Mouse (Mus musculus) skeletal muscle tissue, adult 2 months (tissue): Measurements from ENCODE around the gene Nars2.

Experiments
- DNase-seq: peaks from one replicate; pipeline ENCODE4 v3.0.0-alpha.2; 2012; ENCODE audit warnings: low read depth, low spot score

Gene Nars2

GRCm38 (mm10) chr7:96971027-96971996 lies 20.0 kb downstream of the Nars2 start:
- no peak for DNase-seq

DNA sequence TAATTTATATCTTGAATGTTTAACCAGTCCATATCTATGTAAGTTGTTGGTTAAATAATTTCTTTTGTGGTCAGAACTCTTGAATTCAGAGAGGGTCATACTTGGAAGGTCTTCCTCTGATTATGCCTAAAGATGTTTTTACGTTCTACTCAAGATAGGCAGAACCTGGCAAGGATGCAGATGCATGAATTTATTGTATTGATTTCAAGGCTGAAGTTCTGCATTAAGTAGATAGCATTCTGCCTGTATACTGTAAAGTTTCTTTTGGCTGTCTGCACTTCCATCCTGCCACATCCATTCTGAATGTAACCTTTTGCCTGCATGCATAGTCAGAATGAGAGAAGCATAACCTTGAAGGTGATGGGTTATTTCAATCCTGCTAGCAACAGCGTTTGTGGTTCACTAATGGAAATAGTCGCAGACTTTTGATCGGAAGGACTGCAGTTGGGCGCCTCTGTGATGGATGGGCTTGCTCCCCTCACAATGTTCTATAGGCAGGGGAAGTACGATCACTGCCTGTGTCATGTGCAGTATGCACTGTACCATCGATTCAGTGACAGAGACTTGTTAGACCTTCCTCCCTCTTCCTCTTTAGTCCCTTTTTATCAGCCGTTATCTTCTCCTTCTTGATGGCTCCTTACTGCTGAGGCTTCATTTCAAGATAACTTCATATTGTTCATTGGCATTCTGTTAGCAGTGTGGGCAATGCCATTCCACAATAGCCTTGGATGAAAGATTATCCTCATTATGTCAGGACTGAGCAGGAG lies 21.0 kb downstream of the Nars2 start:
- DNase-seq = no peak

DNA sequence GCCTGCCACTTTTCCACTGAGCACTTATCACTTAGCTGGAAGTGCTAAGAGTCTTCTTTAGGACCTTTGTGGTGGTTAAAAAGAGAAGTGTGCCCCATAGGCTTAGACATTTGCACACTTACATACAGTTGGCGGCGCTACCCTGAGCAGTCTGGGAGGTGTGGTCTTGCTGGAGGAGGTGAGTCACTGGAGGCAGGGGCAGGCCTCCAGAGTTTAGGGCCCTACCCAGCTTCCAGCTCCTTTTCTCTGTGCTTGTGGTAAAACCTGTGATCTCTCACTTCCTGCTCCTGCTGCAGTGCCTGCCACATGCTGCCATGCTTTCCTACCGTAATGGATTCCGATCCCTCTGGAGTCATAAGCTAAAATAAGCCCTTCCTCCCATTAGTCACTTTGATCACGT lies 24.6 kb downstream of the Nars2 start:
- DNase-seq = no peak

GRCm38 (mm10) chr7:96977209-96977608 lies 25.9 kb downstream of the Nars2 start:
- DNase-seq = no peak

DNA sequence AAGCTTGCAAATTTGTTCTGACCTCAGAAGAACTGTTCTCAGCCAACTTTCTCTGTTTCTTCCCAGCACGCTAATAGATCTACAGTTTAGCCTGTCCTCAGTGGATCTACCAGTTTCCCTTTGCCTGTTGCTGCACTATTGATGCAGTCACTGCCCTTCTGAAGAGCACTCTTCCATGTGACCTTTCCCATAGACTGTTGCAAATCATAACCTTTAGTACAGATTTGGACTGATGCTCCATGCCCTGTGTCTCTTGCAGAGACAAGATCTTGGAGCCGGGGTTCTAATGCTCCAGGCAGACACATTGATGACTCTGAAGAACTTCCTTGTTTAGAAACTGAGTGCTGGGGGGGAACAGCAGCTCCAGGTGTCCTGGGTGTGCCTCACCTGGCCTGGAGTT lies 30.1 kb downstream of the Nars2 start:
- DNase-seq = no peak

- DNase-seq = no peak
These were observed 32.5 kb downstream of the Nars2 start for GRCm38 (mm10) chr7:96983660-96984347.

GRCm38 (mm10) chr7:96985798-96986197 lies 34.5 kb downstream of the Nars2 start:
- DNase-seq = peak; percentile 51

- no peak for DNase-seq
These were observed 35.6 kb downstream of the Nars2 start for GRCm38 (mm10) chr7:96986795-96987445.

GRCm38 (mm10) chr7:96987676-96988075 lies 36.4 kb downstream of the Nars2 start:
- DNase-seq = no peak

DNA sequence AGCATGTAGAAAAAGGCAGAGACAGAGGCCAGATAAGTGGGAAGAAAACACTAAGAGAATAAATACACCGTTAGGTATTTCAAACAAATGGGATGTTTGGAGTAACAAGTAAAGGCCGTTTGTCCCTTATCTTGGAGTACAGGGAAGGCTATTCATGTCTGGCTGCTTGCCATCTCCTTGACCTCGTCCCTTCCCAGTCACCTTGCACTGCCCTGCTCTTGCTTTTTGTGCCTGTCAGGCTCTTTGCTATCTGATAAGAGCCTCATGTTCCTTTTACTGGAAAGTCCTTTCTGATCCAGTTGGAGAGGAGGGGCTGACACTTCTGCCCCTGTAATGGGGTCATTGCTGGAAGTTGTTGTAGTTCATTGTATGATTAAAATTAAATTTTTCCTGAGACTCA lies 61.7 kb downstream of the Nars2 start:
- no peak for DNase-seq

- DNase-seq = no peak
These were observed 66.7 kb downstream of the Nars2 start for GRCm38 (mm10) chr7:97018005-97018404.

- peak; percentile 11 for DNase-seq
These were observed 67.1 kb downstream of the Nars2 start for GRCm38 (mm10) chr7:97018418-97018817.

GRCm38 (mm10) chr7:97019303-97019702 lies 68.0 kb downstream of the Nars2 start:
- no peak for DNase-seq

DNA sequence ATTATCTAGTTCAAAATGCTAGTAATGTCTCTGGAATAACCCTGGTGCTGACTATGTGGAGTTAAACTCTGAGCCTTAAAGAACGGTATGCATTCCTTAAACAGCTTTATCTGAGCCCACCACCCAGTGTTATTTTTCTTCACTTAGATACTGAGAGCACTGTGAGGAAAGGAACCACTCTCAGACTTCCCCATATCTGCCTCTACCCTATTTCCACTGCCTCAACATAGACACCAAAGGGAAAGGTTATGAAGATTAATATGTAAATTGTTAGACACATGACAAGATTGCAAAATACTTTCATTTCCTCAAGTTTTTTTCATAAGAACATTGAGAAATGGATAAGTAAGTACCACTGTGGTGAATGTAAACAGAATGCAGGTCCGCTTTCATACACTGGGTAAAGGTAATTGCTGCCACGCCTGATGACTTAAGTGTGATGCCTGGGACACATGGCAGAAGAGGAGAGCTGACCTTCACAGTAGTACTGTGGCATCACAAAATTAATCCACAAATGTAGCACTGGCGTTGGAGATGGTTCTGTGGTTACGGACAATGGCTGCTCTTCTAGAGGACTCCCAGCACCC lies 75.6 kb downstream of the Nars2 start:
- DNase-seq = peak; percentile 2

- DNase-seq = peak; percentile 8
These were observed 77.8 kb downstream of the Nars2 start for GRCm38 (mm10) chr7:97029151-97029550.

- DNase-seq = no peak
These were observed 81.1 kb downstream of the Nars2 start for GRCm38 (mm10) chr7:97032412-97032811.

GRCm38 (mm10) chr7:97039641-97040040 lies 88.3 kb downstream of the Nars2 start:
- no peak for DNase-seq

DNA sequence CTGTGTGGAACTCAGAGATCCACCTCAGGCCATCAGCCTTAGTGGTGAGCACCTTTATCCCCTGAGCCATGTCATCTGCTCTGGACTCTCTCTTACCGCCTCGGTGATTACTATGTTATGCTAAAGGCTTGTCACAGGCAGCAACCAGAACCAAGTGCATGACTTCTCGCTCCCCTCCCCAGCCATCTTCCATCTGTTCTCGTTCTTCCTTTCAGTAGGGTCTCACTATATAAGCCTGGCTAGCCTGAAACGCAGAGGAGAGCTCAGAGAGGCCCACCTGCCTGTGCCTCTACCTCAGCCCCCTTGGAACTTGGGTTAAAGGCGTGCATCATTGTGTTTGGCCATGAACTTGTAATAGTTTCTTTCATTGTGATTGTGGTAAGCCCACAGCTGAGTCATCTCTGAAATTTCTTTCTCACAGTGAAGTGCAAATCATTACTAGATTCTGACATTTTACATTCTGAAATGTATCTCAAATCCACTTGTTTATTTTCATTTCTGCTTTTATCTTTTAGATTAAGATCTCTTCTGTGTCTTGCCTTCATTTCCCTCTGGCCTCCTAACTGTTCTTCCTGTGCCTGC lies 90.7 kb downstream of the Nars2 start:
- no peak for DNase-seq

DNA sequence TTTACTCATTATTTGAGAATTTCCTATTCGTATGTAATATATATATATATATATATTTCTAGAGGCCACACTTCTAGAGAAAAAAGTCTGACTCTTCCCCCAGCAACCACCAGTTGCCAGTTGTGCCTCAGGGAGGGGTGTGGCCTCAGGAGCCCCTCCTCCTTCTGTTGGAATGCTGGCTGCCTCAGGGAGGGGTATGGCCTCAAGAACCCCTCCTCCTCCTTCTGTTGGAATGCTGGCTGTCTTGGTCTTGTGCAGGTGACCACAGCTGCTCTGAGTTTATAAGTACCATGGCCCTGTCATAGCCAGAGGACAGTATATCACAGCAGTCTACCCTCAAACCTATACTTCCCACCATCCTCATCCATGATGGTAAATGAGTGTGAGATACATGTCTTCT lies 91.7 kb downstream of the Nars2 start:
- DNase-seq = no peak

GRCm38 (mm10) chr7:97060966-97061365 lies 109.7 kb downstream of the Nars2 start:
- DNase-seq = no peak

GRCm38 (mm10) chr7:97071512-97071911 lies 120.2 kb downstream of the Nars2 start:
- no peak for DNase-seq
